In the genomic region with DNA sequence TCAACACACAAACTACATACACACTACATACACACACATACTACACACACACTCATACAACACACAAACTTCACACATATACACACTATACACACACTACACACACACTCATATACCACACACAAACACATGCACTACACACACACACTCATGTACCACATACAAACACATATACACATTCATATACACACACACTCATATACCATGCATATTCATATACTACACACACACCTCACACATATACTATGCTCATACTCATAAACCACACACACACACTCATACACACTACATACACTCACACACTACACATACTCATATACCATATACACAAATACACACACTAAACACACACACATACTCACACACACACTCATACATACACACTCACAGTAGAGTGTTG, we compare ENCODE assay signal across 27 mouse cellular contexts.
"Had no signal": no experiment of that assay in that cellular context is flagged by ENCODE, and none has a peak within 500 bp of the region (broad histone marks: within the 10 kb centered on the region; RNA-seq: fewer than 3 reads in every experiment).

No protein-coding gene starts in this region.

- H3K9ac ChIP-seq: heart, embryonic 12.5 days; hindbrain, embryonic 12.5 days; hindbrain, embryonic 14.5 days; intestine, embryonic 15.5 days; kidney, embryonic 15.5 days; limb, embryonic 13.5 days; limb, embryonic 15.5 days; liver, embryonic 12.5 days; liver, embryonic 14.5 days had no signal

- H3K4me1 ChIP-seq: heart, embryonic 10.5 days; heart, embryonic 12.5 days; hindbrain, embryonic 10.5 days; hindbrain, embryonic 12.5 days; intestine, embryonic 15.5 days; kidney, embryonic 15.5 days; limb, embryonic 13.5 days; limb, embryonic 15.5 days; liver, embryonic 12.5 days had no signal

- H3K4me3 ChIP-seq: gastrocnemius, adult 2 months; heart, embryonic 10.5 days; heart, embryonic 12.5 days; hindbrain, embryonic 10.5 days; hindbrain, embryonic 12.5 days; intestine, embryonic 15.5 days; kidney, embryonic 15.5 days; limb, embryonic 13.5 days; limb, embryonic 15.5 days; liver, embryonic 12.5 days had no signal

- H3K9me3 ChIP-seq: intestine, embryonic 15.5 days; limb, embryonic 15.5 days had no signal

- H3K4me2 ChIP-seq: heart, embryonic 12.5 days; hindbrain, embryonic 12.5 days; hindbrain, embryonic 14.5 days; intestine, embryonic 15.5 days; kidney, embryonic 15.5 days; limb, embryonic 13.5 days; limb, embryonic 15.5 days; liver, embryonic 12.5 days had no signal

- DNase-seq: gastrocnemius, adult 2 months; gastrocnemius, postnatal 10 days; gastrocnemius, postnatal 25 days; heart, adult 18-20 months; heart, postnatal 10 days; heart, postnatal 4 days; kidney, adult 2 months; kidney, adult 9 months; kidney, postnatal 14 days; kidney, postnatal 36 days; layer of hippocampus, adult 9-11 months; layer of hippocampus, postnatal 36 days; left cerebral cortex, postnatal 4 days had no signal

- ATAC-seq: inflammation-experienced regulatory T-cells, adult 6 months; intestine, embryonic 15.5 days; intestine, postnatal 0 days; liver, embryonic 12.5 days had no signal

- H3K36me3 ChIP-seq: heart, embryonic 10.5 days; heart, embryonic 12.5 days; hindbrain, embryonic 10.5 days; hindbrain, embryonic 12.5 days; intestine, embryonic 15.5 days; kidney, embryonic 15.5 days; limb, embryonic 13.5 days; limb, embryonic 15.5 days; liver, embryonic 12.5 days had no signal

- H3K27me3 ChIP-seq: heart, embryonic 12.5 days; hindbrain, embryonic 12.5 days; intestine, embryonic 15.5 days; kidney, embryonic 15.5 days; limb, embryonic 13.5 days; limb, embryonic 15.5 days; liver, embryonic 12.5 days had no signal

- H3K27ac ChIP-seq: gastrocnemius, adult 2 months; heart, embryonic 10.5 days; hindbrain, embryonic 10.5 days; hindbrain, embryonic 12.5 days; hindbrain, embryonic 14.5 days; intestine, embryonic 15.5 days; kidney, embryonic 15.5 days; kidney, postnatal 0 days; limb, embryonic 13.5 days; limb, embryonic 15.5 days; liver, embryonic 12.5 days; liver, embryonic 14.5 days had no signal
